Mouse (Mus musculus): ENCODE measurements around the gene Tagap. TPM values are rescaled to one million over a fixed set of nuclear protein-coding genes. Genes with fewer than 3 reads are reported as not detected.
"Not testable (repeated sequence)": the region's sequence is repeated elsewhere in the genome, so short reads cannot be mapped to it uniquely, and the experiment has no call there.

Gene Tagap
- total RNA-seq, 2 experiments from 2014 or later = 5.2 to 5.4 TPM

- DNase-seq (ENCODE audit: low spot score in 2 of 2) = no peak
These were observed 11.1 kb upstream of the Tagap start for GRCm38 (mm10) chr17:7914596-7915227.

DNA sequence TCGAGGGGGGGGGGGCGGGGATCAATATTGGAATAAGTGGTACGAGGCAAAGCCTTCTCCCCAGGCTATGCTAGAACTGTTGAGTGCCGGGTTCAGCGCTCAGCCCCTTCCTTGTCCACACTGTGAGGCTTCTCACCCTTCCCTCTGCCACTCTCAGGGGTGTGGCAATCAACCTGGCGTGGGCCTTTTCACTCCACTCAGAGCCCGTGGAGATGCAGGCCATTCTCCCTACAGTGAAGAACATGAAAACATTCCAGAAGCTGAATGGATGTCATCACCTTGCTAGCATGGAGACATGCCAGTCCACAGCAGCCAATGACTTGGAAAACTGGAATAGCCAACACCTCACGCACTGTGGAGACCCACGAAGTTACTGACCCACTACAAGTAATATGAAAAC is 10.0 kb upstream of the Tagap start:
- DNase-seq (ENCODE audit: low spot score in 2 of 2) = no peak

GRCm38 (mm10) chr17:7916782-7917574 is 8.8 kb upstream of the Tagap start:
- no peak for DNase-seq (ENCODE audit: low spot score in 2 of 2)

DNA sequence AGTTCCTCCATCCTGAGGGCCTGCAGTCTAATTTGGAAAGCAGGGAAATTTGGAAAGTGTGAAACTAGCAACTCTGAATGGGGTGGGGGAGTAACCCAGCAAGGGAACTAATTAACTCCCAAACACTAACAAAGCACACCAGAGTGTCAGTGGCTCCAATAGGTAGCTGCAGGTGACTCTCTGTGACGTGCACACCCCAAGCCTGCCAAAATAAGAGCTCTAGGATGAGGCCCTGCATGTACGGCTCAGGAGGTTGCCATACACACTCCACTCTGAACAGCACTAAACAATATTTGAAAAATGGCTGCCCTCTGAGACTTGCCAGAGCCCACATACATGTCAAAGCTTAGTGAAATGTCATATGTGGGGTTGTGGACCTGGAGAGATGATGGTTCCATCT is 7.4 kb upstream of the Tagap start:
- no peak for DNase-seq (ENCODE audit: low spot score in 2 of 2)

DNA sequence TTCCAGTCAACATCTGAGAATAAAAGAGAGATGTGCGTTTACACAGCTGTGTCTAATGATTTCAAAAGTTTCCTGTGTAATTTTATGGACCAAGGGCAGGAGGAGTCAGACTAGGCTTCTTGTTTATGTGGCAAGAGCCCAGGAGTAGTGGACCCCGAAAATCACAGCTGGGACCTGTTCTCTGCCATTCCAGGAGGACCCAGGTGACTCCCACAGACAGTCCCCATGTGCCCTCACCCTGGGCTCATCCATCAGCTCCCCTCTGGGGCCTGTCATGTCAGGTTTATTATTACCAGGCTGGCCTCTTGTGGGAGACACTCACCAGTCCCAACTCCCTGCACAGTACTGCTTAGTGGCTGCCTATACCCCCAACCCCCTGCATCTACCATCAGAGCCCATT is 6.6 kb upstream of the Tagap start:
- DNase-seq (ENCODE audit: low spot score in 2 of 2) = no peak

DNA sequence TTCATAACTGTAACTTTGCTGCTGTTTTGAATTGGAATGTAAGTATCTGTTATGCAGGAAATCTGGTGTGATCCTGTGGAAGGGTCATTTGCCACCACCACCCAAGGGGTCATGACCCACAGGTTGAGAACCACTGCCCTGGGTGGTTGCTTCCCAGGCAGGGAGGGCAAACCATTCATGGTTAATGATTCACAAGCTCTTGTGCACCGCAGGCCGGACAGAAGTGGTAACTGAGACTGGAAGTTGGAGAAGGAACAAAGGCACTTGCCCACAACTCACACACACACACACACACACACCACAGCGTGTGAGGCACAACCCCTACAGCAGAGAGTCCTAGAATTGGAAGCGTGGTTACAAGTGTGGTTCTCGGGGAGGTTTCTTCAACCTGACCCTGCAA is 3.2 kb upstream of the Tagap start:
- DNase-seq (ENCODE audit: low spot score in 2 of 2) = no peak

GRCm38 (mm10) chr17:7924185-7924725 is 1.5 kb upstream of the Tagap start:
- DNase-seq (ENCODE audit: low spot score in 2 of 2) = no peak

DNA sequence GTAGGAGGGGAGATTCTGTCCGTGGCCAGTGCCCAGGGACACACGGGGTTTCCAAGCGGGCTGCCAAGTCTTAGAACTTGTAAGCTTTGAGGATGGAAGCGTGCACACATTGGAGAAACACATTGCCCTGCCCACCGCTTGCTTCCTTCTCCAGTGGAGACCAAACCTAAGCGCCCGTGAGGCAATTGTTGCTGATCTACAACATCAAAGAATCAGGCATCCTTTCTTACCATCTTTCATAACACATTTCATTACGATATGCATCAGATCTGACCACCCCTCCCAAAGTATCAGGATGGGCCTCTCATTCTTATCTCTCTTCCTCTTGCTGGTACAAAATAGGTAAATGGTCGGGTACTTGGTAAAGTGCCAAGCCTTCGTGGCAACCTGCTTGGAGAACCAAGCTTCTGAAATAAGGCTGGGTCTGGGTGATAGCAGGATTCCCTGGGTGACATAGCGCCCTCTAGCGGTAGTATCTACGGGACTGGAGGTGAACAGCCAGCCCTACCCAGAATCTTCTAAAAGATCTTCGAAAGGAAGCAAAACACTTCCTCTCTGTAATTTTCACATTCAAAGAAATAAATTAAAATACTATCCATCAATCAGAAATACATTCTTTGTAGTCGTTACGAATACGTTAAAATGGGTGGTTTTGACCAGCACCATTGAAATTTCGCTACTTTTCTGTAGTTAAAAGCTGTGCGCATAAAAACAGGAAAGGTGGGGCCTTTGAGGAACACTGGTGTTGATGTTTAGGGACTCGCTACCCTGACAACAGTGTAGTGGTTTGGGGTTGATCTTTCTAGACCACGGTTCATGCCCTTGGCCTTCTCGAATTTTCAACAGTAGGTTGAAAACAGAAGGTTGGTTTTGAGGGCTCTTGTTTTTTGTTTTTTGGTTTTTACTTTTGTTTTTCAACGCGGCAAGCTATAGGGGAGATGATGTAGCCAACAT is 2.1 kb downstream of the Tagap start:
- peak; percentile 40 to 61 for DNase-seq (ENCODE audit: low spot score in 2 of 2)

GRCm38 (mm10) chr17:7928662-7929061 is 2.9 kb downstream of the Tagap start:
- no peak for DNase-seq (ENCODE audit: low spot score in 2 of 2)

GRCm38 (mm10) chr17:7929279-7929678 is 3.5 kb downstream of the Tagap start:
- no peak for DNase-seq (ENCODE audit: low spot score in 2 of 2)

DNA sequence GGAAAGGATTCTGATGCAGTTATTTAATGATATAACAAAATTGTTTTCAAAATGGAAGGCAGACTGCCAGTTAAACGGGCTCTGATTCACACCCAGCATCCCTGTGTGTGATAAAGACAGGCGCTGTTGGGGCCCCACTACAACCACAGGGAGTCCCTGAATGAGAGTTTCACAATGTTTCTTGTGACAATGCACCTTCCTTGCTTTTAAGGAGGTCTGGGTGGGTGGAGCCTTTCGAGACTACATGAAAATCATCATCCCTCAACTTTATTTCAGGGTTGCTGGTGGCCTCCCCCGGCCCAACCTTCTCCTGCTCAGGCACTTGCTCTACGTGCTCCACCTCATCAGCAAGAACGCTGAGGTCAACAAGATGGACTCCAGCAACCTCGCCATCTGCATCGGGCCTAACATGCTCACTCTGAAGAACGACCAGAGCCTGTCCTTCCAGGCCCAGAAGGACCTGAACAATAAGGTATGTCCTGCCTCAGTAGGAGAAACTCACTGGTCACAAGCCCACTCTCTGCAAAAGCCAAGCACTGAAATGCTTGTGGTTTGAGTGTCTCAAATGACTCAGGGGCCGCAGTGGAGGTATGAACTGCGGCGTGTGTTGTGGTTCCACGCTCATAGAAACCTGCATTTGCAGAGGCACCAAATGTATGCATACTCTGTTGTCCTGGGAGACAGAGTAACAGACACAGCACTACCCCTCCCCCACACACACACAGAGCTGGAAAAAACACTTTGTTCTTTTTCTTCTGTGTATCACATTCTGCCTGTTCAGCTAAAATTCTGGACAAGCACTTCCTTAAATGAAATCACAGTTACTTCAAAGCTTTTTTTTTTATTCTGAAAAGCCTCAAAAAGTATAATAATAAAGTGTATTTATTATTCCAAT is 5.5 kb downstream of the Tagap start:
- DNase-seq (ENCODE audit: low spot score in 2 of 2) = no peak

DNA sequence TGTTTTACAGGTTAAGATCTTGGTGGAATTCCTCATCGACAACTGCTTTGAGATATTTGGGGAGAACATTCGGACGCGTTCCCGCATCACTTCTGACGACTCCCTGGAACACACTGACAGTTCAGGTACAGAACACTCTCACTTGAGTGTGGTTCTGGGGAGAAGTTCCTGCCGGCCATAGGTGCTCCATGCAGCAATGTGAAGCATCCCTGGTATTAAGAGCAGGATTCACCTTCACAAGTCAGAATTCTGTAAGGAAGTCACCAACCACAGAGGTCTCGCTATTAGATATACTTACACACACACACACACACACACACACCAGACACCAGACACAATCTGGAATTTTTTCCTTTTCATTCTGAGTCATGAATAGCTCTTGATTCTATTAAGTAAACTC is 6.3 kb downstream of the Tagap start:
- not testable (repeated sequence) for DNase-seq (ENCODE audit: low spot score in 2 of 2)

- DNase-seq (ENCODE audit: low spot score in 2 of 2) = no peak
These were observed 13.8 kb downstream of the Tagap start for GRCm38 (mm10) chr17:7939640-7940039.

- peak; percentile 65 to 71 for DNase-seq (ENCODE audit: low spot score in 2 of 2)
These were observed 19.6 kb downstream of the Tagap start, which contains the start of gene Rsph3a for GRCm38 (mm10) chr17:7945117-7946052. Rsph3a (plus strand) TSS chr17:7945614.

GRCm38 (mm10) chr17:7946053-7946627 is 20.3 kb downstream of the Tagap start:
- DNase-seq (ENCODE audit: low spot score in 2 of 2) = not testable (repeated sequence)

GRCm38 (mm10) chr17:7951333-7951732 is 25.5 kb downstream of the Tagap start:
- not testable (repeated sequence) for DNase-seq (ENCODE audit: low spot score in 2 of 2)

DNA sequence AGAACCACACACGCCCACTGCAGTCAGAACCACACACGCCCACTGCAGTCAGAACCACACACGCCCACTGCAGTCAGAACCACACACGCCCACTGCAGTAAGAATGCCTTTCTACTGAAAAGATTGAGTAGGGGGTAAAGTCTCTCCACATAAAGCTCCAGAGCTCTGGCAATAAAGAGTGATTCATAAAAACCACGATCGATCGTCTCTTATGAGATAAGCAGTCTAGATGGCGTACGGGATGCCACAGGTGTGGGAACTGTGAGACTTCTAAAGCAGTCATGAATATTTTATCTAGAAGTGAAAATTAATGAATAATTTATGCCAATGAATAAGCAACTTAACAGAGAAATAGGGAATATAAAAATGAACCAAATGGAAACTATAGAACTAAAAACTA is 31.4 kb downstream of the Tagap start:
- not testable (repeated sequence) for DNase-seq (ENCODE audit: low spot score in 2 of 2)

DNA sequence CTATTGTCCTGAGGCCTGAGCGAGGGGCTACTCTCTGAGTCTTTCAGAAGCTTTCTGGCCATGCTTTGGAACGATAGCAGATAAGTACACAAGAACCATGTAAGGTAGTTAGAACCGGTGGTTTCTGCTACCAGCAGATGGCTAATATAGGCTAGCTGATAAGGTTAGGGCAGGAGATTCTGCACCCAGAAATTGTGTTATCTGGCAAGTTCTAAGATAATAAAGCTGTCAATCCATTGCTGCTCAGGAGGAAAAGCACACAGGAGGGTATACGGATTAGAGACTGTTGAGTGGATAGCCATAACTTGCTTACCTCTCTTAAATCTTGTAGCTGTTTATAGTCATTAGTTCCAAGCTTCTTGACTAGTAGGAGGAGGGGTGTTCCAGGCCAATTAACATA is 37.5 kb downstream of the Tagap start:
- not testable (repeated sequence) for DNase-seq (ENCODE audit: low spot score in 2 of 2)

DNA sequence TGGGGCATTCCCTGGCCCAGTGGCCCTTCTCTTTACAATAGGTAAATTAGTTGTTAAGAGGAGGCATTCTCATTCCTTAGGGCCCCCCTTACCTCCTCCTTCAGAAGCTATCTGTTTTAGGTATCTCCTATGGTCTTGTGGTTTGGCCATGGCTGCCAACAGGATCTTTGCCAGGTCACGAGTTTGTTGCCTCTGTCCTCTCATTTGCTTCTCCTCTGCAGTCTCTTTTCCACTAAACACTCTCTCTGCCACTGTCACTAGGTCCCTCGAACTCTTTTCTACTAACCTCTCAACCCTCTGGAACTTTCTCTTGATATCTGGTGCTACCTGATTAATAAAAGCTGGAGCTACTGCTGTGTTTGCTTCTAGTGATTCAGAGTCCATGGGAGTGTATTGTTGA is 38.6 kb downstream of the Tagap start:
- not testable (repeated sequence) for DNase-seq (ENCODE audit: low spot score in 2 of 2)
